Mouse (Mus musculus): Measurements from ENCODE around the gene Eef1b2. TPM values are rescaled to one million over a fixed set of nuclear protein-coding genes. Genes with fewer than 3 reads are reported as not detected.

The Eef1b2 gene
- 517 and 669 TPM in 2 replicates for polyA plus RNA-seq (2012; rRNA removed)

GRCm38 (mm10) chr1:63176604-63177421 is at the start of gene Eef1b2, which contains the start of gene Ndufs1:
Eef1b2 (plus strand) TSS chr1:63176825.
Ndufs1 (minus strand) TSS chr1:63176833.

GRCm38 (mm10) chr1:63214271-63214558 is 37.6 kb downstream of the Eef1b2 start, which contains the start of gene Gpr1:
Gpr1 (minus strand) TSS chr1:63214543.

Other genes starting within 250 kb of the Eef1b2 start
- gene Ino80d, start 62.2 kb upstream of the Eef1b2 start, polyA plus RNA-seq (2012; rRNA removed), result 2.5 and 3.1 TPM in 2 replicates
- 62.8 and 66.3 TPM in 2 replicates for gene Ndufs1, start within 50 bp of the Eef1b2 start, polyA plus RNA-seq (2012; rRNA removed)
- gene Gpr1, start 37.7 kb downstream of the Eef1b2 start, polyA plus RNA-seq (2012; rRNA removed), result 0.03 and 0.10 TPM in 2 replicates
- gene Zdbf2, start 96.4 kb downstream of the Eef1b2 start, polyA plus RNA-seq (2012; rRNA removed), result 0.10 and 0.13 TPM in 2 replicates